Mouse (Mus musculus) embryonic stem cell, embryonic (primary cell): ENCODE data around the gene Med24.

Source experiments
- CTCF ChIA-PET, 4 experiments: fragments of 300-600 bp in 2 of 4; fragments of 350-600 bp in 2 of 4; sonication (Branson Sonifier 250); formaldehyde crosslinking; loops; one replicate each; lab custom pipeline; 2022; ENCODE audit warnings: inconsistent platforms in 2 of 4; lab: Charles Lee
- POLR2A ChIA-PET, 4 experiments: fragments of 300-600 bp in 2 of 4; fragments of 350-600 bp in 2 of 4; sonication (Branson Sonifier 250); formaldehyde crosslinking; loops; one replicate each; lab custom pipeline; 2022; ENCODE audit warnings: antibody characterized with exemption in 4 of 4, inconsistent platforms in 1 of 4; lab: Charles Lee

The Med24 gene

GRCm38 (mm10) chr11:98768127-98769006 lies 39.1 kb upstream of the Med24 start:
- CTCF ChIA-PET: interaction anchor here in 3 of 4 experiments (0.6 to 2.0 kb wide), 8 partner anchors 9 to 378 kb away, joined by 3 to 12 read pairs (median 4); no protein-coding TSS in a partner anchor
- POLR2A ChIA-PET: interaction anchor here in 3 of 4 experiments (0.6 to 2.0 kb wide), 20 partner anchors 8 to 88 kb away, joined by 3 to 13 read pairs (median 3); partner anchors contain the start of gene Thra (in 2 of the 3)

GRCm38 (mm10) chr11:98767713-98768112 lies 38.5 kb upstream of the Med24 start:
- ChIA-PET CTCF (interaction anchor here in 3 of 4 experiments (0.6 to 2.0 kb wide), 9 partner anchors 9 to 378 kb away, joined by 3 to 12 read pairs (median 3); no protein-coding TSS in a partner anchor), POLR2A (interaction anchor here in 3 of 4 experiments (0.6 to 2.0 kb wide), 17 partner anchors 9 to 1987 kb away, joined by 3 to 13 read pairs (median 3); partner anchors contain the start of gene Thra (in 1 of the 3))

- ChIA-PET CTCF (interaction anchor here in 3 of 4 experiments (0.6 to 2.0 kb wide), 7 partner anchors 9 to 379 kb away, joined by 3 to 12 read pairs (median 3); no protein-coding TSS in a partner anchor), POLR2A (interaction anchor here in 3 of 4 experiments (0.6 to 2.0 kb wide), 11 partner anchors 10 to 1986 kb away, joined by 3 to 13 read pairs (median 3); partner anchors contain the start of gene Thra (in 1 of the 3))
Observed at GRCm38 (mm10) chr11:98767276-98767675, 38.0 kb upstream of the Med24 start.

GRCm38 (mm10) chr11:98766816-98767215 lies 37.6 kb upstream of the Med24 start:
- ChIA-PET POLR2A (interaction anchor here in 2 of 4 experiments (0.6 to 1.7 kb wide), 4 partner anchors 10 to 24 kb away, joined by 3 to 8 read pairs (median 3); no protein-coding TSS in a partner anchor), CTCF (interaction anchor here in 2 of 4 experiments (1.0 to 2.0 kb wide), 4 partner anchors 10 to 60 kb away, joined by 3 to 5 read pairs (median 3); no protein-coding TSS in a partner anchor)

- ChIA-PET CTCF (interaction anchor here in 1 of 4 experiments (1.0 to 1.1 kb wide), 2 partner anchors 48 to 49 kb away, joined by 3 to 4 read pairs; no protein-coding TSS in a partner anchor), POLR2A (interaction anchor here in 2 of 4 experiments (0.6 to 5.1 kb wide), 4 partner anchors 8 to 24 kb away, joined by 3 to 70 read pairs (median 6); partner anchors contain the start of gene Nr1d1 (in 1 of the 2))
Observed at GRCm38 (mm10) chr11:98766346-98766745, 37.1 kb upstream of the Med24 start.

- ChIA-PET POLR2A (interaction anchor here in 2 of 4 experiments (0.6 to 5.3 kb wide), 14 partner anchors 9 to 84 kb away, joined by 3 to 76 read pairs (median 4); partner anchors contain the start of genes Nr1d1 (in 2 of the 2), Thra (in 2 of the 2), Med24 (in 1 of the 2) and Msl1 (in 1 of the 2)), CTCF (interaction anchor here in 3 of 4 experiments (0.7 to 3.9 kb wide), 8 partner anchors 8 to 1965 kb away, joined by 3 to 28 read pairs (median 4); no protein-coding TSS in a partner anchor)
Observed at GRCm38 (mm10) chr11:98765421-98766309, 36.4 kb upstream of the Med24 start.

- ChIA-PET CTCF (interaction anchor here (0.6 to 3.9 kb wide), 8 partner anchors 9 to 1966 kb away, joined by 3 to 28 read pairs (median 6); no protein-coding TSS in a partner anchor), POLR2A (interaction anchor here (0.7 to 5.3 kb wide), 14 partner anchors 9 to 1569 kb away, joined by 3 to 76 read pairs (median 4); partner anchors contain the start of genes Nr1d1 (in 2 of the 4), Thra (in 2 of the 4), Med24 (in 1 of the 4) and Psmd3 (in 1 of the 4))
Observed at GRCm38 (mm10) chr11:98764746-98765145, 35.5 kb upstream of the Med24 start.

DNA sequence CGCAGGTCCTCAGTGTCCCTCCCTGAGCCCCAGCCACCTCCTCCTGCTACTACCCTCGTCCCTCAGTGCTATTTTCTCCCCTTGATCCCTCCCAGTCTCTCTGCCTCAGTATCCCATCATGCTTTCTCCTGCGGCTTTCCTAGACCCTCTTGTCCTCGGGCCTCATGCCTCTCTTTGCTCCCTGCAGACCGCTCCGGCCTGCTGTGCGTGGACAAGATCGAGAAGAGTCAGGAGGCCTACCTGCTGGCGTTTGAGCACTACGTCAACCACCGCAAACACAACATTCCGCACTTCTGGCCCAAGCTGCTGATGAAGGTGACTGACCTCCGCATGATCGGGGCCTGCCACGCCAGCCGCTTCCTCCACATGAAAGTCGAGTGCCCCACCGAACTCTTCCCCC lies 34.9 kb upstream of the Med24 start:
- POLR2A ChIA-PET: interaction anchor here (0.6 to 5.3 kb wide), 16 partner anchors 10 to 302 kb away, joined by 3 to 76 read pairs (median 5); partner anchors contain the start of genes Nr1d1 (in 3 of the 4), Psmd3 (in 2 of the 4), Thra (in 2 of the 4) and Med24 (in 1 of the 4)
- CTCF ChIA-PET: interaction anchor here in 3 of 4 experiments (0.9 to 3.9 kb wide), 15 partner anchors 9 to 48 kb away, joined by 3 to 34 read pairs (median 13); partner anchors contain the start of genes Nr1d1 (in 1 of the 3) and Thra (in 1 of the 3)

GRCm38 (mm10) chr11:98763502-98763861 lies 34.2 kb upstream of the Med24 start:
- ChIA-PET CTCF (interaction anchor here (0.6 to 3.9 kb wide), 34 partner anchors 9 to 82 kb away, joined by 3 to 34 read pairs (median 7); partner anchors contain the start of genes Thra (in 2 of the 4), Med24 (in 1 of the 4), Nr1d1 (in 1 of the 4) and Psmd3 (in 1 of the 4)), POLR2A (interaction anchor here (0.5 to 5.3 kb wide), 33 partner anchors 9 to 303 kb away, joined by 3 to 76 read pairs (median 4); partner anchors contain the start of genes Nr1d1 (in 3 of the 4), Thra (in 3 of the 4), Med24 (in 1 of the 4) and Psmd3 (in 1 of the 4))

DNA sequence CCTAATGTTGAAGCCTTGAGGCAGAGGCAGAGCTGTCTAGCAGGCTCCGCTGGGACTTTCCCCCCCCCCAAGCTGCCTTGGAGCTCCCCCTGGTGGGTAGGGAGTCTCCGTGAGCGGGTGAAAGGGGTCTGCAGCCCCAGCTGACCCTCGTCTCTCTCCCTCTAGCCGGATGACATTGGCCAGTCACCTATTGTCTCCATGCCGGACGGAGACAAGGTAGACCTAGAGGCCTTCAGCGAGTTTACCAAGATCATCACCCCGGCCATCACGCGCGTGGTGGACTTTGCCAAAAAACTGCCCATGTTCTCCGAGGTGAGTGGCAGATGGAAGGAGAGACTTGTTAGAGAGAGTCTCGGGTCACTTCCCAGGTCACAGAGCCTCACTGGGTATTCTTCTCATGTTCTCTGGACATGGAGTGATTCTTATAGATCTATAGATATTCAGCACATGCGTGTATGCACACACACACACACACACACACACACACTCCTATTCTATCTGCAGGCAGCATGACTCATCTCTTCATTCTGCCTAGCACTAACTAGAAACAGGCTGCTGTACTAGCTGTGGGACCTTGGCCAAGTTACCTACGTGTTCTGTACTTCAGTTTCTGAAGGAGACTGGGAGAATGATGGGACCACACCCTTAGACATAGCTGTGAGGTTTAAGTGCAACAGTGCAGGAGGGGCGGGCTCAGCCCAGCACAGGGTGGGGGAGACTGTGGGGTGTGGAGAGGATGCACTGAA lies 33.7 kb upstream of the Med24 start:
- CTCF ChIA-PET: interaction anchor here (0.6 to 3.9 kb wide), 68 partner anchors 9 to 1894 kb away, joined by 3 to 34 read pairs (median 5); partner anchors contain the start of genes Thra (in 3 of the 4), Csf3 (in 1 of the 4), Med24 (in 1 of the 4) and Nr1d1 (in 1 of the 4)
- POLR2A ChIA-PET: interaction anchor here (0.5 to 5.3 kb wide), 45 partner anchors 8 to 283 kb away, joined by 3 to 76 read pairs (median 3); partner anchors contain the start of genes Nr1d1 (in 3 of the 4), Thra (in 3 of the 4), Med24 (in 2 of the 4) and Psmd3 (in 1 of the 4)

GRCm38 (mm10) chr11:98761939-98762338 lies 32.7 kb upstream of the Med24 start:
- ChIA-PET POLR2A (interaction anchor here in 3 of 4 experiments (0.7 to 5.3 kb wide), 18 partner anchors 8 to 175 kb away, joined by 3 to 76 read pairs (median 4); partner anchors contain the start of genes Nr1d1 (in 2 of the 3) and Thra (in 2 of the 3)), CTCF (interaction anchor here (0.7 to 3.9 kb wide), 45 partner anchors 8 to 81 kb away, joined by 3 to 34 read pairs (median 6); partner anchors contain the start of genes Thra (in 3 of the 4), Csf3 (in 1 of the 4), Med24 (in 1 of the 4) and Nr1d1 (in 1 of the 4))

GRCm38 (mm10) chr11:98756711-98757110 lies 27.5 kb upstream of the Med24 start:
- CTCF ChIA-PET: interaction anchor here in 2 of 4 experiments (0.6 to 0.7 kb wide), 2 partner anchors 35 to 367 kb away, joined by 3 to 9 read pairs; no protein-coding TSS in a partner anchor
- POLR2A ChIA-PET: interaction anchor here in 1 of 4 experiments (1.6 kb wide), 1 partner anchor 13 kb away, joined by 4 read pairs; no protein-coding TSS in a partner anchor

DNA sequence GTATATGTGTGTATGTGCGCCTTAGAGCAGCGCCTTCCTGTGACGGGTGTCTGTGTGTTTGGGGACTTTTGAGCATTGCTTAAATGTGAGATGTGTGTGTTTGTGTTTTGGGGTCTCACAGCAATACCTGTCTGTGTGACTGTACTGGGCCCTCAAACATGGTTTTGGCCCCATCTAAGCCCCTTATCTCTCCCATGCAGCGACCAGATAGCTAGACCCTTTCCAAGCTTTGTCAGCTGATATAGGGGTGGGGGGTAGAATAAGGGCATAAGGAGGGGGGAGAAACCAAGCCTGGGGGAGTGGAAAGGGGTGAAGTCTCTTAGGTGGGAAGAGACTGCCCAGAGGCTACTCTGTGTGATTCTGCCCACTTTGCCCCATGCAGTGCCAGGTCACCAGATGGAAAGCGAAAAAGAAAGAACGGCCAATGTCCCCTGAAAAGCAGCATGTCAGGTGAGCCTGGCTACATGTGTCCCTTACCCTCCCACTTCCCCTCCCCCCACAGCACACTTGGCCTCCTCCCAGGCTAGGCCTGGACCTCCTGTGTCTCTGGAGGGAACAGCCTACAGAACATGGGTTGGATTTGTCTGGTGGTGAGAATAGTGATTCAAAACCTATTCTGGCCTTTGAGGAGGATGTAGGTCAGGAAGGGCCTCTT lies 26.6 kb upstream of the Med24 start:
- CTCF ChIA-PET: interaction anchor here in 1 of 4 experiments (0.6 kb wide), 1 partner anchor 366 kb away, joined by 9 read pairs; no protein-coding TSS in a partner anchor
- POLR2A ChIA-PET: interaction anchor here in 1 of 4 experiments (0.6 kb wide), 1 partner anchor 14 kb away, joined by 5 read pairs; no protein-coding TSS in a partner anchor

GRCm38 (mm10) chr11:98754621-98755181 lies 25.5 kb upstream of the Med24 start:
- POLR2A ChIA-PET: interaction anchor here (0.5 to 2.8 kb wide), 32 partner anchors 8 to 808 kb away, joined by 3 to 29 read pairs (median 5); partner anchors contain the start of genes Thra (in 3 of the 4), Cdc6 (in 1 of the 4), Csf3 (in 1 of the 4) and Nr1d1 (in 1 of the 4)
- CTCF ChIA-PET: interaction anchor here (0.6 to 3.5 kb wide), 28 partner anchors 8 to 210 kb away, joined by 3 to 69 read pairs (median 6); partner anchors contain the start of genes Thra (in 3 of the 4) and Med24 (in 1 of the 4)
